Mouse (Mus musculus) neural tube, embryonic 11.5 days (tissue): ENCODE data around the gene Pip5k1c. TPM values are rescaled to one million over a fixed set of nuclear protein-coding genes. Genes with fewer than 3 reads are reported as not detected.

Experiments used
- ATAC-seq: fragments of 200-750 bp; cut with Nextera tagmentation; 2 replicates; pipeline ENCODE4 v1.8.0; 2017; ENCODE audit warnings: moderate number of reproducible peaks, mild to moderate bottlenecking, moderate TSS enrichment, moderate library complexity; ENCODE audit not compliant: insufficient read depth, low FRiP score, low TSS enrichment
- DNase-seq: peaks from one replicate; pipeline ENCODE4 v3.0.0-alpha.2; 2015; ENCODE audit warnings: low spot score
- H3K27ac ChIP-seq: fragments of 300-500 bp; sonication (generic); 2 replicates; pipeline ENCODE4 v1.5.1; 2014; ENCODE audit warnings: low read depth, mild to moderate bottlenecking, low read length
- H3K27me3 ChIP-seq: fragments of 300-500 bp; sonication (generic); 2 replicates; pipeline ENCODE4 v1.6.1; 2014; ENCODE audit warnings: mild to moderate bottlenecking, low read length, mixed read lengths; ENCODE audit not compliant: control insufficient read depth, insufficient read depth
- H3K36me3 ChIP-seq: fragments of 300-500 bp; sonication (generic); 2 replicates; pipeline ENCODE4 v1.6.1; 2014; ENCODE audit warnings: mild to moderate bottlenecking, low read length, moderate library complexity, mixed read lengths; ENCODE audit not compliant: control insufficient read depth, insufficient read depth
- H3K4me1 ChIP-seq: fragments of 300-500 bp; sonication (generic); 2 replicates; pipeline ENCODE4 v1.6.1; 2014; ENCODE audit warnings: low read length, mixed read lengths; ENCODE audit not compliant: control insufficient read depth, insufficient read depth
- H3K4me2 ChIP-seq: fragments of 300-500 bp; sonication (generic); 2 replicates; pipeline ENCODE4 v1.6.1; 2014; ENCODE audit warnings: low read depth, mild to moderate bottlenecking, moderate library complexity
- H3K4me3 ChIP-seq: fragments of 300-500 bp; sonication (generic); 2 replicates; pipeline ENCODE4 v1.5.1; 2014; ENCODE audit warnings: low read depth, low read length
- H3K9ac ChIP-seq: fragments of 300-500 bp; sonication (generic); 2 replicates; pipeline ENCODE4 v1.6.1; 2014; ENCODE audit warnings: mild to moderate bottlenecking, low read length
- H3K9me3 ChIP-seq: fragments of 300-500 bp; sonication (generic); 2 replicates; pipeline ENCODE4 v1.6.1; 2016; ENCODE audit warnings: low read length; ENCODE audit not compliant: control insufficient read depth
- WGBS: fragments of 180-500 bp; shearing (Covaris S2); extraction: QIAGEN DNeasy Blood & Tissue Kit; methylation state at CpG from one replicate; pipeline ENCODE4 v1.1.7; 2014; 5-methylcytosine and 5-hydroxymethylcytosine counted together
- polyA plus RNA-seq: library from polyadenylated mRNA; unstranded; fragments of >200 nt; fragmentation: Nextera tagmentation; extraction: Ambion mirVana; gene quantifications from 2 replicates; pipeline ENCODE4 v1.2.1, GENCODE M21; 2014

The Pip5k1c gene
- polyA plus RNA-seq, 1 experiment from 2014 or later, result 64.6 TPM

DNA sequence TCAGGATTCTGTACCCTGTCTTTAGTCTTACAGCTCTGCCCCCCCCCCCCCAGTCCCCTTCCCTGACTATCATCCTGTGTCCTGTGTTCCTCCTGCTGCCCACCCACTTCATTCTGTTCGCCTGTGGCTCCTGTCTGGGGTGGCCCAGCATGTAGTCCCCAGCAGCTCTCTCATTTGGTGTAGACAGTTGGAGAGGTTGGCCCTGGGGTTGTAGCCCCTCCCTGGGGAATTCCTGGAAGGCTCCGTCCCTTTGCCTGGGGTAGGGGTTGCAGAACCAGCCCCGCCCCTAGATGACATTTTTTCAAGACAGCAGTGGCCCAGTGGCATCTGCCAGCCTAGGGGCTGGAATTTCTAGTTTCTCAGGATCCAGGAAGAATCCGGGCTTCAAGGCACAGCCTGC is 65.4 kb downstream of the Pip5k1c start:
- Histone ChIP-seq H3K4me1 (peaks cover 18% of the 10 kb centered on the region), H3K27me3 (no peaks in the 10 kb centered on the region), H3K4me3 (peak overlapping the region; percentile 67), H3K27ac (no peak overlapping the region), H3K4me2 (peak overlapping the region; percentile 99), H3K36me3 (no peaks in the 10 kb centered on the region), H3K9ac (peak overlapping the region; percentile 80), H3K9me3 (no peaks in the 10 kb centered on the region)
- DNase-seq (no peak), ATAC-seq (no peak)
- 37% methylated on average over 4 of the region's 4 CpGs for WGBS

- no peak overlapping the region for H3K27ac ChIP-seq
- peak overlapping the region; percentile 99; the same call in 1 of the 2 replicates for H3K4me2 ChIP-seq
These were observed 66.1 kb downstream of the Pip5k1c start for GRCm38 (mm10) chr10:81358841-81359240.

GRCm38 (mm10) chr10:81360721-81361120 is 68.0 kb downstream of the Pip5k1c start:
- Histone ChIP-seq H3K36me3 (no peaks in the 10 kb centered on the region), H3K4me3 (no peak overlapping the region), H3K27me3 (peaks cover 15% of the 10 kb centered on the region), H3K27ac (no peak overlapping the region), H3K9ac (no peak overlapping the region), H3K4me1 (peaks cover 43% of the 10 kb centered on the region), H3K9me3 (no peaks in the 10 kb centered on the region), H3K4me2 (no peak overlapping the region)
- ATAC-seq (no peak), DNase-seq (no peak)
- 75% methylated on average over 8 of the region's 8 CpGs for WGBS

More at GRCm38 (mm10) chr10:81358841-81359240, 66.1 kb downstream of the Pip5k1c start:
- no peak overlapping the region for H3K4me3 ChIP-seq
- no peaks in the 10 kb centered on the region for H3K9me3 ChIP-seq
- H3K36me3 ChIP-seq, result no peaks in the 10 kb centered on the region
- peaks cover 25% of the 10 kb centered on the region for H3K4me1 ChIP-seq
- WGBS, result 62% methylated on average over 1 of the region's 1 CpGs
- H3K27me3 ChIP-seq, result peaks cover 3% of the 10 kb centered on the region
- no peak overlapping the region; the same call in 1 of the 2 replicates for H3K9ac ChIP-seq
- ATAC-seq, result no peak
- DNase-seq, result no peak

DNA sequence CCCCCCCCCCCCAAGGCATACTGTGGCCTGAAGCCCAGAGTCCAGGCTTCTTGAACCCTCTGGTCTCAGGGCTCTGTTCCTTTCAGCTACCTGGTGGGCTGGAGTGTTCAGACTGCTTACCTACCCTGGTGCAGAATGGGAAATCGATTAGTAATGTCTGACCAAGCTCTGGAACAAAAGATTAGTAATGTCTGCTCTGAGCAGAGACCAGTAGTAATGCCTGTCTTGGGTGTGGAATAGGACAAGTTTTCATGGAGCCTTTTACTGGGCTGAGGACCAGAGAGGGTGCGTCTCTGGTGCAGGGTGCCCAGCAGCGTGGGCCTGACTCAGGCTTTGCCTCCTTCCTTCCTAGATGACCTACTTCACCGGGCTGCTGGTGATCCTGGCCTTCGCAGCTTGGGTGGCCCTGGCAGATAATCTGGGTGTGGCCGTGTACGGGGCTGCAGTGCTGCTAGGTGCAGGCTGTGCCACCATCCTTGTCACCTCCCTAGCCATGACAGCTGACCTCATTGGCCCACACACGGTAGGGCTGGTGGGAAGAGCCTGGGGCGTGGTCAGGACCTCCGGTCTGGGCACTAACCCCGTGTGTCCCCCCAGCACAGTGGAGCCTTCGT is 69.7 kb downstream of the Pip5k1c start:
- no peak for ATAC-seq
- Histone ChIP-seq H3K27me3 (peaks cover 15% of the 10 kb centered on the region), H3K9ac (no peak overlapping the region), H3K4me1 (peaks cover 46% of the 10 kb centered on the region), H3K4me2 (no peak overlapping the region), H3K36me3 (peaks cover 10% of the 10 kb centered on the region), H3K4me3 (no peak overlapping the region), H3K9me3 (no peaks in the 10 kb centered on the region), H3K27ac (no peak overlapping the region)
- no peak for DNase-seq
- WGBS, result 80% methylated on average over 12 of the region's 12 CpGs

- peak; percentile 31 for DNase-seq
- peak overlapping the region; percentile 50 for H3K4me2 ChIP-seq
These were observed 70.9 kb downstream of the Pip5k1c start for GRCm38 (mm10) chr10:81363436-81364346.

DNA sequence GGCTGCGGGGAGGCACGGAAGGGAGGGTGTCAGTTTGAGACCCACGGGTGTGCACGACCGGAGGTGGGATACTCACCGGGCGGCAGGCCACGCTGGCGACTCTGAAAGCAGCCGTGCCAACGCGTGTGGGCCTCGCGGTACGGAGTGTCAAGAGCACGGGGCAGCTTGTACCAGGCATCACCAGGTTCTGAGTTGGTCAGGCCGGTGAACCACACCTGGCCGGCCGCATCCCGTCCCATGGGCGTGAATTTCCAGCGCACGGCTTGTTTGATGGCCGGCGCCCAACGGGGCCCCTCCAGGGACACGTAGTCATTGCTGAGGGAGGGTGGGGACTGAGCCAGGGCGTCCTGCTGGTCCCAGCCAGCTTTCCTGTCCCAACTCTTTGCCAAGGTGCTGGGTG is 71.9 kb downstream of the Pip5k1c start:
- H3K27me3 ChIP-seq, result peaks cover 15% of the 10 kb centered on the region
- WGBS, result 12% methylated on average over 27 of the region's 28 CpGs
- H3K9ac ChIP-seq, result peak overlapping the region; percentile 37; the same call in 1 of the 2 replicates
- H3K9me3 ChIP-seq, result no peaks in the 10 kb centered on the region
- H3K36me3 ChIP-seq, result peaks cover 22% of the 10 kb centered on the region
- no peak for DNase-seq
- peaks cover 30% of the 10 kb centered on the region for H3K4me1 ChIP-seq
- no peak overlapping the region for H3K27ac ChIP-seq
- H3K4me2 ChIP-seq, result peak overlapping the region; percentile 50
- peak overlapping the region; percentile 15 for H3K4me3 ChIP-seq
- 0 out of 2 replicates have a peak, but pooled peaks have one; percentile 6 for ATAC-seq

More at GRCm38 (mm10) chr10:81363436-81364346, 70.9 kb downstream of the Pip5k1c start:
- no peak overlapping the region for H3K27ac ChIP-seq
- H3K4me3 ChIP-seq, result peak overlapping the region; percentile 21
- peaks cover 15% of the 10 kb centered on the region for H3K27me3 ChIP-seq
- 7% methylated on average over 54 of the region's 54 CpGs for WGBS
- peaks cover 34% of the 10 kb centered on the region for H3K4me1 ChIP-seq
- ATAC-seq, result no peak
- no peaks in the 10 kb centered on the region for H3K9me3 ChIP-seq
- peaks cover 20% of the 10 kb centered on the region for H3K36me3 ChIP-seq
- peak overlapping the region; percentile 37 for H3K9ac ChIP-seq

DNA sequence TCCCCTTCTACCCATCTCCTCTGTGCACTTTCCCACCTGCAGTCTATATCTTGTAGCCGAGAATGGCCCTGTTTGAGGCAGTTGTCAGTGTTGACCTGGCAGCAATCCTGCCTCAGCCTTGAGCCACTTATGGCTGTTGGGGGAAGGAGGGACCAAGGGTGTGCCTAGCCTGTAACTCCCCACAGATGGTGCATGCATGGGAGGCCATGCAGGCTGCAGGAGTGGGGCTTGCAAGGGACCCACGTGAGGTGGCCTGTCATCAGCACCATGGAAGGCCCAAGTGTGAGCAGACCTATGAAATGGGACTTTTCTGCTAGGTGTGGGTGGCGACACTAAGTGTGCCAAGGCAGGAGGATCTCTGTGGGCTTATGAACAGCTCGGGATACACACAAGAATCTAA is 72.3 kb downstream of the Pip5k1c start:
- no peak for ATAC-seq
- no peak for DNase-seq
- H3K4me1 ChIP-seq, result peaks cover 30% of the 10 kb centered on the region
- no peak overlapping the region for H3K4me2 ChIP-seq
- no peak overlapping the region for H3K9ac ChIP-seq
- peaks cover 26% of the 10 kb centered on the region for H3K36me3 ChIP-seq
- H3K27ac ChIP-seq, result no peak overlapping the region
- no peaks in the 10 kb centered on the region for H3K9me3 ChIP-seq
- H3K4me3 ChIP-seq, result no peak overlapping the region
- WGBS, result 43% methylated on average over 4 of the region's 4 CpGs
- peaks cover 15% of the 10 kb centered on the region for H3K27me3 ChIP-seq

DNA sequence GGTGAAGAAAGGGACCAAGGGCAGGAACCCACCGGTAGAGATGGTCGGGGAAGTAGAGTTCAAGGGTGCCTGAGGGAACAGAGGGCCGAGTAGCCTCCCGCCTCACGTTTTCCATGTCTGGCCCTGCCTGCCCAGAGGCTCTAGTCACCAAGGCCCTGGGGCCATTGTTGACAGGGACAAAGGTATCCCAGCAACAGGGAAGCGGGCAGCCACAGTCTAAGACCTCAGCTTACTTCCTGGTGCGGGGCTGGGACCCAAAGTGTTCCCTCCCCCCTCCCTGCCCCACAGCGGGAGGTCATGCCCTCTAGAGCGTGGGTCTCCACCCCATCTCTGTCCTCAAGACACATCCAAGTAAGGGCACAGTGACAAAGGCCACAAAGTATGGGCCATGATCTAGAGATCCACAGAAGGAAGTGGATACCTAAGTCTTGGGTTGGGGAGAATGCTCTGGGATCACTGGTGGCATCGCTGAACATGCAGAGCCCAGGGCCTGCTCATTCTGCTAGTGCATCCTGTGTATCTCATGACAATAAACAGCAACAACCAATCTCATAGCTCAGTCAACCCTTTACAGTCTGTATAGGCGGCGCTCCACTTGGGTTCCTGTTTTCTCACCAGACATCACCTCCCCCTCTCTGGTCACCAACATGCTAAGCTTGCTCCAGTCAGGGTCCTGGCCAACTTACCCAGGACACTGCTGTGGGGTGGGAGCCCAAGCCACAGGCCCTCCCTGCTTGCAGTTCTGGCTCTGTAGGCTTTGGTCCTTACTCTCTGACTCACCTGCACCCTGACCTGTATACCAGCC is 73.1 kb downstream of the Pip5k1c start, which contains the start of gene 4930404N11Rik:
Gene 4930404N11Rik, minus strand, starts transcription at position 145 of the 805 bp plus-strand sequence.
- peak; percentile 67 for DNase-seq
- H3K36me3 ChIP-seq, result peaks cover 31% of the 10 kb centered on the region
- ATAC-seq, result no peak
- peaks cover 15% of the 10 kb centered on the region for H3K27me3 ChIP-seq
- H3K4me3 ChIP-seq, result peak within 1 kb of the TSS; percentile 15
- peak within 1 kb of the TSS; percentile 37; the same call in 1 of the 2 replicates for H3K9ac ChIP-seq
- peaks cover 30% of the 10 kb centered on the region for H3K4me1 ChIP-seq
- H3K4me2 ChIP-seq, result peak within 1 kb of the TSS; percentile 50
- H3K27ac ChIP-seq, result no peak within 1 kb of the TSS; the same call in 1 of the 2 replicates
- 26% methylated on average over 12 of the region's 12 CpGs for WGBS
- H3K9me3 ChIP-seq, result no peaks in the 10 kb centered on the region
